Mouse (Mus musculus) forebrain, embryonic 13.5 days (tissue): Measurements from ENCODE around the gene Ptpro. TPM values are rescaled to one million over a fixed set of nuclear protein-coding genes. Genes with fewer than 3 reads are reported as not detected.

Source experiments
- ATAC-seq: fragments of 200-750 bp; cut with Nextera tagmentation; 2 replicates; pipeline ENCODE4 v1.8.0; 2017
- H3K27ac ChIP-seq: fragments of 300-500 bp; sonication (generic); 2 replicates; pipeline ENCODE4 v1.5.1; 2015; ENCODE audit warnings: inconsistent platforms, mild to moderate bottlenecking, moderate library complexity
- H3K27me3 ChIP-seq: fragments of 300-500 bp; sonication (generic); 2 replicates; pipeline ENCODE4 v1.6.1; 2015; ENCODE audit warnings: mild to moderate bottlenecking, inconsistent platforms
- H3K36me3 ChIP-seq: fragments of 300-500 bp; sonication (generic); 2 replicates; pipeline ENCODE4 v1.6.1; 2015; ENCODE audit warnings: mild to moderate bottlenecking, inconsistent platforms; ENCODE audit not compliant: poor library complexity, severe bottlenecking
- H3K4me1 ChIP-seq: fragments of 300-500 bp; sonication (generic); 2 replicates; pipeline ENCODE4 v1.6.1; 2015; ENCODE audit warnings: inconsistent platforms
- H3K4me2 ChIP-seq: fragments of 300-500 bp; sonication (generic); 2 replicates; pipeline ENCODE4 v1.6.1; 2015; ENCODE audit warnings: inconsistent platforms, mild to moderate bottlenecking, moderate library complexity
- H3K4me3 ChIP-seq: fragments of 300-500 bp; sonication (generic); 2 replicates; pipeline ENCODE4 v1.5.1; 2015; ENCODE audit warnings: mild to moderate bottlenecking, inconsistent platforms
- H3K9ac ChIP-seq: fragments of 300-500 bp; sonication (generic); 2 replicates; pipeline ENCODE4 v1.6.1; 2015; ENCODE audit warnings: mild to moderate bottlenecking, inconsistent platforms
- H3K9me3 ChIP-seq: fragments of 300-500 bp; sonication (generic); replicated peaks from 2 replicates; pipeline ENCODE4 v1.6.1; 2016; ENCODE audit warnings: inconsistent platforms
- WGBS: fragments of 180-500 bp; shearing (Covaris S2); methylation state at CpG from one replicate; pipeline ENCODE4 v1.1.7; 2015; 5-methylcytosine and 5-hydroxymethylcytosine counted together
- polyA plus RNA-seq: library from polyadenylated mRNA; unstranded; fragments of >200 nt; fragmentation: Nextera tagmentation; extraction: Ambion mirVana; gene quantifications from 2 replicates; pipeline ENCODE4 v1.2.1, GENCODE M21; 2015

Gene Ptpro
- polyA plus RNA-seq, 1 experiment from 2014 or later, result 29.5 TPM

GRCm38 (mm10) chr6:137343688-137344441 is 91.7 kb downstream of the Ptpro start:
- no peak overlapping the region for H3K4me3 ChIP-seq
- no peak overlapping the region for H3K27ac ChIP-seq
- H3K36me3 ChIP-seq, result no peaks in the 10 kb centered on the region
- no peak for ATAC-seq
- peaks cover 9% of the 10 kb centered on the region; the same call in 1 of the 2 replicates for H3K4me1 ChIP-seq
- H3K9ac ChIP-seq, result no peak overlapping the region
- H3K27me3 ChIP-seq, result no peaks in the 10 kb centered on the region
- H3K9me3 ChIP-seq, result no peaks in the 10 kb centered on the region
- WGBS, result 37% methylated on average over 5 of the region's 5 CpGs
- no peak overlapping the region for H3K4me2 ChIP-seq

- H3K9me3 ChIP-seq, result no peaks in the 10 kb centered on the region
- H3K9ac ChIP-seq, result no peak overlapping the region
- no peak overlapping the region for H3K27ac ChIP-seq
- H3K4me3 ChIP-seq, result no peak overlapping the region
- no peaks in the 10 kb centered on the region for H3K27me3 ChIP-seq
- WGBS, result 78% methylated on average over 7 of the region's 7 CpGs
- H3K4me2 ChIP-seq, result no peak overlapping the region
- H3K36me3 ChIP-seq, result no peaks in the 10 kb centered on the region
- no peak for ATAC-seq
- H3K4me1 ChIP-seq, result peaks cover 15% of the 10 kb centered on the region
Measured at GRCm38 (mm10) chr6:137360166-137360565, 108.0 kb downstream of the Ptpro start.

GRCm38 (mm10) chr6:137362216-137362615 is 110.1 kb downstream of the Ptpro start:
- WGBS, result 60% methylated on average over 8 of the region's 8 CpGs
- H3K4me3 ChIP-seq, result no peak overlapping the region
- H3K9ac ChIP-seq, result no peak overlapping the region
- no peaks in the 10 kb centered on the region for H3K27me3 ChIP-seq
- no peak overlapping the region for H3K4me2 ChIP-seq
- H3K9me3 ChIP-seq, result no peaks in the 10 kb centered on the region
- peaks cover 15% of the 10 kb centered on the region for H3K4me1 ChIP-seq
- no peaks in the 10 kb centered on the region for H3K36me3 ChIP-seq
- peak; percentile 50 for ATAC-seq
- H3K27ac ChIP-seq, result no peak overlapping the region

- Histone ChIP-seq H3K27ac (no peak overlapping the region), H3K36me3 (no peaks in the 10 kb centered on the region), H3K4me1 (peaks cover 15% of the 10 kb centered on the region), H3K27me3 (no peaks in the 10 kb centered on the region), H3K4me2 (no peak overlapping the region), H3K9ac (no peak overlapping the region), H3K9me3 (no peaks in the 10 kb centered on the region), H3K4me3 (no peak overlapping the region)
- ATAC-seq, result peak; percentile 91
- WGBS, result 39% methylated on average over 5 of the region's 5 CpGs
Measured at GRCm38 (mm10) chr6:137364681-137365080, 112.6 kb downstream of the Ptpro start.

- Histone ChIP-seq H3K4me2 (no peak overlapping the region), H3K9ac (no peak overlapping the region), H3K27me3 (no peaks in the 10 kb centered on the region), H3K36me3 (no peaks in the 10 kb centered on the region), H3K27ac (no peak overlapping the region), H3K4me3 (no peak overlapping the region), H3K9me3 (no peaks in the 10 kb centered on the region), H3K4me1 (peaks cover 15% of the 10 kb centered on the region)
- WGBS, result 80% methylated on average over 2 of the region's 2 CpGs
- ATAC-seq, result no peak
Measured at GRCm38 (mm10) chr6:137365637-137366036, 113.5 kb downstream of the Ptpro start.

- Histone ChIP-seq H3K9me3 (no peaks in the 10 kb centered on the region), H3K4me3 (no peak overlapping the region), H3K4me1 (no peaks in the 10 kb centered on the region), H3K27me3 (no peaks in the 10 kb centered on the region), H3K9ac (no peak overlapping the region), H3K4me2 (no peak overlapping the region), H3K36me3 (no peaks in the 10 kb centered on the region), H3K27ac (no peak overlapping the region)
- WGBS, result 76% methylated on average over 8 of the region's 8 CpGs
- no peak for ATAC-seq
Measured at GRCm38 (mm10) chr6:137370745-137371144, 118.6 kb downstream of the Ptpro start.

- no peak overlapping the region for H3K4me3 ChIP-seq
- H3K9ac ChIP-seq, result no peak overlapping the region
- no peak overlapping the region for H3K4me2 ChIP-seq
- H3K4me1 ChIP-seq, result no peaks in the 10 kb centered on the region
- no peaks in the 10 kb centered on the region for H3K36me3 ChIP-seq
- H3K27me3 ChIP-seq, result no peaks in the 10 kb centered on the region
- H3K9me3 ChIP-seq, result no peaks in the 10 kb centered on the region
- 75% methylated on average over 6 of the region's 6 CpGs for WGBS
- no peak overlapping the region for H3K27ac ChIP-seq
- no peak for ATAC-seq
Measured at GRCm38 (mm10) chr6:137371455-137371854, 119.3 kb downstream of the Ptpro start.

- no peaks in the 10 kb centered on the region for H3K27me3 ChIP-seq
- no peaks in the 10 kb centered on the region for H3K9me3 ChIP-seq
- no peak overlapping the region for H3K4me2 ChIP-seq
- H3K4me1 ChIP-seq, result no peaks in the 10 kb centered on the region
- 90% methylated on average over 6 of the region's 6 CpGs for whole genome bisulfite sequencing
- no peak for ATAC-seq
- no peak overlapping the region for H3K9ac ChIP-seq
- H3K4me3 ChIP-seq, result no peak overlapping the region
- no peaks in the 10 kb centered on the region for H3K36me3 ChIP-seq
- no peak overlapping the region for H3K27ac ChIP-seq
Measured at GRCm38 (mm10) chr6:137373920-137374319, 121.8 kb downstream of the Ptpro start.

- Histone ChIP-seq H3K4me2 (no peak overlapping the region), H3K27ac (no peak overlapping the region), H3K9ac (no peak overlapping the region), H3K4me3 (no peak overlapping the region), H3K4me1 (no peaks in the 10 kb centered on the region), H3K9me3 (no peaks in the 10 kb centered on the region), H3K36me3 (peaks cover 39% of the 10 kb centered on the region), H3K27me3 (no peaks in the 10 kb centered on the region)
- 61% methylated on average over 9 of the region's 9 CpGs for WGBS
- no peak for ATAC-seq
Measured at GRCm38 (mm10) chr6:137382546-137382945, 130.4 kb downstream of the Ptpro start.

GRCm38 (mm10) chr6:137386344-137386743 is 134.2 kb downstream of the Ptpro start:
- H3K9ac ChIP-seq, result no peak overlapping the region
- H3K27ac ChIP-seq, result no peak overlapping the region
- no peaks in the 10 kb centered on the region for H3K27me3 ChIP-seq
- no peak overlapping the region for H3K4me3 ChIP-seq
- H3K36me3 ChIP-seq, result peaks cover 43% of the 10 kb centered on the region
- no peak for ATAC-seq
- no peaks in the 10 kb centered on the region for H3K9me3 ChIP-seq
- no peaks in the 10 kb centered on the region for H3K4me1 ChIP-seq
- WGBS, result 88% methylated on average over 4 of the region's 4 CpGs
- no peak overlapping the region for H3K4me2 ChIP-seq

GRCm38 (mm10) chr6:137386935-137387334 is 134.8 kb downstream of the Ptpro start:
- no peaks in the 10 kb centered on the region for H3K27me3 ChIP-seq
- H3K4me1 ChIP-seq, result no peaks in the 10 kb centered on the region
- H3K4me3 ChIP-seq, result no peak overlapping the region
- no peaks in the 10 kb centered on the region for H3K9me3 ChIP-seq
- H3K36me3 ChIP-seq, result peaks cover 48% of the 10 kb centered on the region
- ATAC-seq, result no peak
- H3K27ac ChIP-seq, result no peak overlapping the region
- no peak overlapping the region for H3K9ac ChIP-seq
- 69% methylated on average over 4 of the region's 4 CpGs for WGBS
- H3K4me2 ChIP-seq, result no peak overlapping the region

GRCm38 (mm10) chr6:137395075-137395474 is 143.0 kb downstream of the Ptpro start:
- no peaks in the 10 kb centered on the region for H3K4me1 ChIP-seq
- H3K36me3 ChIP-seq, result peaks cover 10% of the 10 kb centered on the region
- WGBS, result 74% methylated on average over 7 of the region's 7 CpGs

More at GRCm38 (mm10) chr6:137395075-137395474, 143.0 kb downstream of the Ptpro start:
- Histone ChIP-seq H3K9ac (no peak overlapping the region), H3K27me3 (no peaks in the 10 kb centered on the region), H3K4me2 (no peak overlapping the region), H3K9me3 (no peaks in the 10 kb centered on the region), H3K27ac (no peak overlapping the region), H3K4me3 (no peak overlapping the region)
- no peak for ATAC-seq
